Mouse (Mus musculus) thymus, postnatal 36 days (tissue): ENCODE data around the gene Rbm18.

Experiments
- DNase-seq, 2 experiments: peaks; one replicate each; pipeline ENCODE4 v3.0.0; 2022; ENCODE audit warnings: mixed read lengths in 2 of 2

Rbm18 gene

GRCm38 (mm10) chr2:36067132-36067531 is 69.4 kb downstream of the Rbm18 start:
- DNase-seq: no peak
